Mouse (Mus musculus) midbrain, embryonic 10.5 days (tissue): Measurements from ENCODE around the gene Serpinb1b. TPM values are rescaled to one million over a fixed set of nuclear protein-coding genes. Genes with fewer than 3 reads are reported as not detected.

ENCODE experiments used
- DNase-seq: peaks from one replicate; pipeline ENCODE4 v3.0.0-alpha.2; 2017; ENCODE audit warnings: low spot score
- H3K27ac ChIP-seq: fragments of 300-500 bp; sonication (generic); replicated peaks from 2 replicates; pipeline ENCODE4 v1.5.1; 2016; ENCODE audit warnings: mild to moderate bottlenecking
- H3K27me3 ChIP-seq: fragments of 300-500 bp; sonication (generic); 2 replicates; pipeline ENCODE4 v1.6.1; 2016; ENCODE audit warnings: low read depth, mild to moderate bottlenecking; ENCODE audit not compliant: poor library complexity, severe bottlenecking
- H3K36me3 ChIP-seq: fragments of 300-500 bp; sonication (generic); 2 replicates; pipeline ENCODE4 v1.6.1; 2016; ENCODE audit warnings: mild to moderate bottlenecking, moderate library complexity
- H3K4me1 ChIP-seq: fragments of 300-500 bp; sonication (generic); 2 replicates; pipeline ENCODE4 v1.6.1; 2016
- H3K4me3 ChIP-seq: fragments of 300-500 bp; sonication (generic); 2 replicates; pipeline ENCODE4 v1.5.1; 2016; ENCODE audit warnings: mild to moderate bottlenecking, moderate library complexity
- H3K9me3 ChIP-seq: fragments of 300-500 bp; sonication (generic); replicated peaks from 2 replicates; pipeline ENCODE4 v1.6.1; 2016; ENCODE audit warnings: mild to moderate bottlenecking
- WGBS: fragments of 180-500 bp; shearing (Covaris S2); methylation state at CpG from one replicate; pipeline ENCODE4 v1.1.7; 2016; 5-methylcytosine and 5-hydroxymethylcytosine counted together
- polyA plus RNA-seq: library from polyadenylated mRNA; unstranded; fragments of >200 nt; fragmentation: Nextera tagmentation; extraction: Ambion mirVana; gene quantifications from 2 replicates; pipeline ENCODE4 v1.2.1, GENCODE M21; 2016

The Serpinb1b gene
- polyA plus RNA-seq, 1 experiment from 2014 or later, result 0.25 TPM

DNA sequence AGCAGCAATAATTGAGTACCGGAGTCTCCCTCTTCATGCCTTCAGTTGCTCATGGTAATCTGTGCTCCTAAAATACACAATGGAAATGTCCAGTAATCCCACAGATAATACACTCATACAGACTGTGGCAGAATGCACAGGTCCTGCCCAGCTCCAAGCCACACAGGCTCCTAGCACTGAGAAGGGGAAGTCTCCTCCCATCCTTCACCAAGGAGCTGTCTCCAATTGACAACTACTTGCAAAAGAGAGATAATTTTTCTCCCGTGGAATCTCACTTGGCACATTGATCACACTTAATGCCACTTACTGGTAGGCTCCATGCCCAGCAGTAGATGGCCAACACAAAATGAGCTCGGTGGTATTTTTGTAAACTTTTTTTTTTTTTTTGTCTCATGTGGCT is 2.1 kb upstream of the Serpinb1b start:
- no peak for DNase-seq
- H3K36me3 ChIP-seq, result no peaks in the 10 kb centered on the region
- H3K4me3 ChIP-seq, result no peak overlapping the region
- H3K27ac ChIP-seq, result no peak overlapping the region
- no peaks in the 10 kb centered on the region for H3K27me3 ChIP-seq
- H3K4me1 ChIP-seq, result peaks cover 23% of the 10 kb centered on the region
- WGBS, result 83% methylated on average over 3 of the region's 3 CpGs
- H3K9me3 ChIP-seq, result no peaks in the 10 kb centered on the region

- Histone ChIP-seq H3K4me1 (peaks cover 23% of the 10 kb centered on the region), H3K27ac (no peak overlapping the region), H3K27me3 (no peaks in the 10 kb centered on the region), H3K36me3 (no peaks in the 10 kb centered on the region), H3K4me3 (no peak overlapping the region), H3K9me3 (no peaks in the 10 kb centered on the region)
- WGBS, result 91% methylated on average over 10 of the region's 10 CpGs
- DNase-seq, result no peak
These were observed 1.2 kb upstream of the Serpinb1b start for GRCm38 (mm10) chr13:33077026-33077685.

- Histone ChIP-seq H3K4me1 (peaks cover 23% of the 10 kb centered on the region), H3K27ac (no peak overlapping the region), H3K9me3 (no peaks in the 10 kb centered on the region), H3K4me3 (no peak overlapping the region), H3K27me3 (no peaks in the 10 kb centered on the region), H3K36me3 (no peaks in the 10 kb centered on the region)
- DNase-seq, result no peak
- WGBS, result 34% methylated on average over 6 of the region's 6 CpGs
These were observed 1.0 kb downstream of the Serpinb1b start for GRCm38 (mm10) chr13:33079391-33079790.

DNA sequence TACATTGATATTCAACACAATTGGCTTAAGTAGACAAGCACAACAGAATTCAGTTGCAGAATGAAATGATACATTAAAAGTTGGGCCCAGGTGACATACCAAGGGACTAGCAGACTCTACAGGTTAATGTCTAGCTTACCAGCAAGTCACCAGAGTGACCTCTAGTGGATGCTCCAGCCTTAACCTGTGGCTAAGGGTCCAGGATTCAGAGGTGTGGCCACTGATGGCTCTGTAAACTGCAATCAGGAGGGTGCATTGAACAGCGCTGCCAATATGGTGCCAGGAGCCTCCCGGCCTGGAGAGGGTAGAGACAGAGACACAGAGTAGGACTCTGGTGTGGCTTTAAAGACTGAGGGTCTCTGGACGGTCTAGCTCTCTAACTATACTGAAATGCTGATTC is 2.0 kb downstream of the Serpinb1b start:
- no peak for DNase-seq
- Histone ChIP-seq H3K4me3 (no peak overlapping the region), H3K27ac (no peak overlapping the region), H3K4me1 (peaks cover 23% of the 10 kb centered on the region), H3K9me3 (no peaks in the 10 kb centered on the region), H3K36me3 (no peaks in the 10 kb centered on the region), H3K27me3 (no peaks in the 10 kb centered on the region)
- 13% methylated on average over 3 of the region's 3 CpGs for WGBS

DNA sequence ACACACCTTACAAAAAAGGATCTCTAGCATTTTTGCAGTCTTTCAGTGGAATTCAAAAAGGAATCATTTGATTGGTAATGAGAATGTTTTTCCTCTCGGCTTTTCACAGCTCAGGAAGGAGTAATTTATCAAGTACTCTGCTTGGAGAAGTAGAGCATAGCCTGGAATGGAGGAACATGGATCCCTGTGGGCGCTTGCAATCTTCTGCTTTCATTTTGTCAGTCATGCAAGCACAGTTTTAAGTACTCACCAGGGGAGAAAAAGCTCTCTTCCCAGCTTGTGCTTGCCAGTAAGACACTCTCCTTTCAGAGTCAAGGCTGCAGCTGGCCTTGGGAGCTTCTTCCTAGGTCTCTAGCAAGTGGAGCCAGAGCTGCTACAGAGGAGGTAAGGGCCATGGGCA is 5.5 kb downstream of the Serpinb1b start:
- 79% methylated on average over 2 of the region's 2 CpGs for WGBS

GRCm38 (mm10) chr13:33084975-33085694 is 6.8 kb downstream of the Serpinb1b start:
- H3K4me3 ChIP-seq, result no peak overlapping the region
- H3K9me3 ChIP-seq, result peaks cover 10% of the 10 kb centered on the region; the same call in 1 of the 2 replicates
- no peaks in the 10 kb centered on the region for H3K36me3 ChIP-seq
- no peaks in the 10 kb centered on the region for H3K27me3 ChIP-seq
- DNase-seq, result no peak
- 0 out of 2 replicates have a peak overlapping the region, but pooled peaks have one; percentile 46 for H3K27ac ChIP-seq
- 68% methylated on average over 5 of the region's 5 CpGs for WGBS
- peaks cover 16% of the 10 kb centered on the region for H3K4me1 ChIP-seq

More for the DNA sequence above, 5.5 kb downstream of the Serpinb1b start:
- Histone ChIP-seq H3K4me3 (no peak overlapping the region), H3K9me3 (peaks cover 7% of the 10 kb centered on the region; the same call in 1 of the 2 replicates), H3K36me3 (no peaks in the 10 kb centered on the region), H3K4me1 (peaks cover 20% of the 10 kb centered on the region), H3K27ac (no peak overlapping the region), H3K27me3 (no peaks in the 10 kb centered on the region)
- no peak for DNase-seq

DNA sequence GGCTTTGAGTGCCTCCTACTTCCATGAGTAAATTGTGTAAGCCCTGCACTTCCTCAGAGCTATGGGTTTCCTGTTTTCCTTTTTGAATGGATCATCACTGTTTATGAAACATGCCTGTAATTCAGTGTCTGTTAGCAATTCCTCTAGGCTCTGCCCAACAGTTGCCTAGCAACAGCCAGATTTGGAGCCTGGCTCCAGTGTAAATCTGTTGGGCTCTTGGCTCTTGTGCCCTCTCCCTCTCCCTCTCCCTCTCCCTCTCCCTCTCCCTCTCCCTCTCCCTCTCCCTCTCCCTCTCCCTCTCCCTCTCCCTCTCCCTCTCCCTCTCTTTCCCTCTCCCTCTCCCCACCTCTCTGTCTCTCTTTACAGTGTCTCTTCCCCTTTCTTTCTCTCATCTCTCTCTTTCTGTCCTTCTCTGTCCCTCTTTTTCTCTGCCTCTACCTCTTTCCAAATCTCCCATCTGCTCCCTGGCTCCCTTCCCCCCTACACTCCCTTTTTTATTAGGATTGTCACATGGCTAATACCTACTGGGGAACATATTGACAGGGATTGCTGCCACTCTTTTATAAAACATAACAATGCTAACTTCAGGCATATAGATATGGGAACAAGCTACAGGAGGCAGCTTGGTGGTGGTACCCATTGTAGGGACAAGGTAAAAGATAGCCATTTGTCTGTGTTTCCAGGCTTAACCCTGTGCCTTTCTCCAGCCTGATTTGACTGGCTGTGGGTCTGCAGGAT is 7.5 kb downstream of the Serpinb1b start:
- peaks cover 10% of the 10 kb centered on the region; the same call in 1 of the 2 replicates for H3K9me3 ChIP-seq
- no peaks in the 10 kb centered on the region for H3K27me3 ChIP-seq
- DNase-seq, result no peak
- H3K27ac ChIP-seq, result 0 out of 2 replicates have a peak overlapping the region, but pooled peaks have one; percentile 46
- no peak overlapping the region for H3K4me3 ChIP-seq
- peaks cover 16% of the 10 kb centered on the region for H3K4me1 ChIP-seq
- H3K36me3 ChIP-seq, result no peaks in the 10 kb centered on the region

- Histone ChIP-seq H3K4me3 (no peak overlapping the region), H3K9me3 (peaks cover 10% of the 10 kb centered on the region; the same call in 1 of the 2 replicates), H3K36me3 (no peaks in the 10 kb centered on the region), H3K4me1 (peaks cover 16% of the 10 kb centered on the region), H3K27ac (no peak overlapping the region), H3K27me3 (no peaks in the 10 kb centered on the region)
- no peak for DNase-seq
- WGBS, result 93% methylated on average over 3 of the region's 3 CpGs
These were observed 11.2 kb downstream of the Serpinb1b start for GRCm38 (mm10) chr13:33089566-33089965.

GRCm38 (mm10) chr13:33090546-33090945 is 12.2 kb downstream of the Serpinb1b start:
- Histone ChIP-seq H3K4me1 (peaks cover 9% of the 10 kb centered on the region), H3K36me3 (no peaks in the 10 kb centered on the region), H3K4me3 (no peak overlapping the region), H3K27me3 (no peaks in the 10 kb centered on the region), H3K9me3 (peaks cover 10% of the 10 kb centered on the region; the same call in 1 of the 2 replicates), H3K27ac (no peak overlapping the region)
- no peak for DNase-seq
- 49% methylated on average over 1 of the region's 1 CpGs for WGBS

- H3K4me1 ChIP-seq, result peaks cover 1% of the 10 kb centered on the region
- H3K27me3 ChIP-seq, result no peaks in the 10 kb centered on the region
- WGBS, result 98% methylated on average over 1 of the region's 1 CpGs
- H3K27ac ChIP-seq, result no peak overlapping the region
- peaks cover 10% of the 10 kb centered on the region; the same call in 1 of the 2 replicates for H3K9me3 ChIP-seq
- DNase-seq, result no peak
- H3K4me3 ChIP-seq, result no peak overlapping the region
- H3K36me3 ChIP-seq, result no peaks in the 10 kb centered on the region
These were observed 12.9 kb downstream of the Serpinb1b start for GRCm38 (mm10) chr13:33091306-33091705.

DNA sequence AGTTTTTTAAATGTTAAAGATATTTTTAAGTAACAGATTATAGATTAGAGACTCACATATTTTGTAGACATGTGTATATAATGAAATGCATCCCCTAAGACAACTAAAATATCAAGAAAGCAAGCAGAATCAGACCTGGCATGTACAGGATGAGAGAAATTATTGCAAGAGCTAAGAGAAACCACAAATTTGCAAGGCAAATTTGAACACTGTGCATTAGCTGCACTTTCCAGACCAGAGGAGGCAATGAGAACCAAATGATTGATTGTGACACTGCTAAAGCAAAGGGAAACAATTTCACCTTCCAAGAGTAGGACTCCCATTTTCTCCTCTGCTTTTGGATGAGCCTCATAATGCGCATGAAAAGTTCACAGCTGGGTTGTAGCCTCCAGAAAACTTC is 17.2 kb downstream of the Serpinb1b start:
- Histone ChIP-seq H3K4me1 (no peaks in the 10 kb centered on the region), H3K9me3 (no peaks in the 10 kb centered on the region), H3K36me3 (no peaks in the 10 kb centered on the region), H3K4me3 (no peak overlapping the region), H3K27ac (no peak overlapping the region), H3K27me3 (no peaks in the 10 kb centered on the region)
- no peak for DNase-seq
- 77% methylated on average over 1 of the region's 1 CpGs for WGBS

DNA sequence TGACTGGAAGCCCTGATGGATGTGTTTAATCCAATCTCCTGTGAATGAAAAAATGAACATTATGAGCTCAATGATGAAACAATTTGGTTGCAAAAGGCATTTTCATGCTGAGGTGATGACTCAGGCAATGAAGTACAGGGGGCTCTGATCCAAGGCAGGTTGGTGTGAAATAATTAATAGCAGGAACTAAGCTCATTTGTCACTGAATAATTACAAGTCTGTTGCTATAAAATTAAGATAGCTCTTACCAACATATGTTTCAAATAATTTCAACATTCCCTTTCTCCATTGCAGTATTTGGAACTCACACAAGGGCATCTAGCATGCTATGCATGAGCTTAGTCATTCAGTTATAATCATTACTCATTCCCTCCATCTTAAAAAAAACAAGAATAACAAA is 27.3 kb downstream of the Serpinb1b start:
- Histone ChIP-seq H3K4me3 (no peak overlapping the region), H3K36me3 (no peaks in the 10 kb centered on the region), H3K4me1 (no peaks in the 10 kb centered on the region), H3K27ac (no peak overlapping the region), H3K9me3 (peaks cover 7% of the 10 kb centered on the region; the same call in 1 of the 2 replicates), H3K27me3 (no peaks in the 10 kb centered on the region)
- DNase-seq, result no peak
